Mouse (Mus musculus) spleen, postnatal 14 days (tissue): ENCODE measurements at regions not wholly inside any gene's neighbourhood (a gene's known extent, or its start where the extent isn't known, plus 50 kb on each side); places are given as distances from the start of the nearest gene placed in this dataset.

Experiments
- DNase-seq, 2 experiments: peaks; one replicate each; pipeline ENCODE4 v3.0.0; 2021 to 2022; ENCODE audit warnings: low spot score in 2 of 2

DNA sequence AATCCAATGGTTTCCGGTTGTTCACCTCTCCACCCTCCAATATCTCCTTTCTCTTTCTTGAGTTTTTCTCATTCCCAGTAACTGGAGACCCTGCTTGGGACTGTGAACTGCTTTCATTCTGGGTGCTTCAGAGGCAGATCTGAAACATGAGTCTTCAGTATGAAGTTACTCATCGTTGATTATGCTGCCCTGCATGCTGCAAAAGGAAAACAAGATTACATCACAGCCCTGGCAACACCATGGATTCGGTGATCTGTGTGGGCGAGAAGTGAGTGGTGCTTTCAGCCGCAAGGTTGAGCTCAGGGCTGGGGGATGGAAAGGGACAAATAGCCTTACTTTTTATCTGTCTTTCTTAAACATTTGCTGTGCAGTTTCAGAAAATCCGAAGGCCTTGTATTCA is 164.8 kb upstream of the Dpt start:
- DNase-seq: no peak

DNA sequence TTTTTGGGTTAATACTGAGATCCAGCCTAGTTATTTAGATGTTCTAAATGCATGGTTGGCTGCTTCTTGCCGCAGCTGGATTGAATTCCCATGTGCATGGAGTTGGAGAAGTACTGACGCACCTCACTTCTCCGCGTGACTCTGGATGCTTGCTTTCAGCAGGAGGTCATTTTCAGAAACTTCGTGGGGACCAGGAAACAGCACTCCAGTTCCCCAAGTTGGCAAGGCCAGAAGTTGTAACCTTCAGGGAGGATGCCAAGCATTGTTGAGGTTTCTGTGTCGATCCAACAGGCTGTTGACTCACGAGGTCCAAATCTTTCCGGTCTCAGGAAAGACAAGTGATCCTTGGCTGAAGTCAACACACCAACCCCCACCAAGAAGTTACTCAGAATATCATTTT is 167.6 kb upstream of the Dpt start:
- no peak for DNase-seq

DNA sequence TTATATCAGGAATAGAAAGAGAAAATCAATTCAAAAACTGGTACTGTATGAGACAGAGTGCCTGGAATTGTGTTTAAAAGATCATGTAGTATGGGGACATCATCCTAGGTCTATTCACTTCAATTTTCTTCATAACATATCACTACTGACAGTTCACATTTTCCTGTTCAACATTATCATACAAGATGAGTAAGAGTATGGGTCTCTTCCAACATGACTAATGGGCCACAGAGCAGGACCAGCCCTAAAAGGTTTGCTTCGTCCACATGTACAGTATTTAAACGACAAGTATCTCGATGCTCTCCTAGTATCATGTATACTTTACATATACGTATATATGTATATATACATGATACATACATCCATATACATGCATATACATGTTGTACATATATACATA is 164.8 kb upstream of the Atp1b1 start:
- DNase-seq: no peak

DNA sequence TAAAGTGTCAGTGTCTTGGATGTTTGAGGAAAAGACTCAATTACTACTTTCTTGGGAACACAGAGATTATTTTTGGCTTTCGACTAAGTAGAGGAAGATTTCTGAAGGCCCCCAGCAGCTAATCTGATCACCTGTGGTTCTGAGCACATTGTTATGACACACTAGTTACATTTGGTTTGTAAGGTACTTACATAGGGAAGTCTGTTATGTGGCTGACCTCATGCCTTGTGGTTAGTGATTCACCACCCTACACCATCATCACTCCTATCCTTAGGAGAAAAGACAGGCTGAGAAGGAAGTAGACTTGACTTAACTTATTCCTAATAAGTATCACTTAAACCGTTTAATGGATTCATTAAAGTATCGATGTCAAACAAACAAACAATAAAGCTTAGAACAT is 164.3 kb upstream of the Atp1b1 start:
- no peak for DNase-seq

DNA sequence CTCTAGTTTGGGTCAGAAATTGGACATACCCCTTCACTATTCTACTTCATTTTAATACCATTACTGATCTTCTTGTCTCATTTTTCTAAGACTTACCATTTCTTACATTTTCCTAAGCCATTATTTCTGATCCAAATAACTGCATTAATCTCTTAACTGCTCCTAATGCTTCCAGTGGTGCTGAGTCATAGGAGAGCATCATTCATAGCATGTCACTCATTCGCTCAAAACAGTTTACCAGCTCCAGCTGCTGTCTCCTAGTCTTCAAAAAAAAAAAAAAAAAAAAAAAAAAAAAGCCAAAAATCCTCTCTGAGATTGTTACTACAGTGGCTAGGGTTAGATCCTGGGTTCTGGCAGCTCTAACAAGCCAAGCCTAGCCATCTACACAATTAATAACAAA is 162.0 kb upstream of the Atp1b1 start:
- DNase-seq: no peak

DNA sequence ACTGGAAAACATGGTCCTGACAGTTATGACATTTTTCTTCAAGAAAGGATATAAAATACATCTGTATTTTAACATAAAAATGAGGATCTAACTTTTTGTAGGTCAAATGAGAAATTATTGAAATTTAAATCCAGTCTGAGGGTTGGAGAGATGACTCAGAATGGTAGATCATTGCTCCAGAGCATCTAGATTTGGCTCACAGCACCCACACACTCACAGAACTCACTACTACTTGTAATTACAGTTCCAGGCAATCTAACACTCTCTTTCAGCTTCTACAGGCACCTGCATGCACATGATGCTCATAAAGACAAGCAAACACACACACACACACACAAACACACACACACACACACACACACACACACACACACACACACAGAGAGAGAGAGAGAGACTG is 159.7 kb upstream of the Atp1b1 start:
- DNase-seq: no peak

DNA sequence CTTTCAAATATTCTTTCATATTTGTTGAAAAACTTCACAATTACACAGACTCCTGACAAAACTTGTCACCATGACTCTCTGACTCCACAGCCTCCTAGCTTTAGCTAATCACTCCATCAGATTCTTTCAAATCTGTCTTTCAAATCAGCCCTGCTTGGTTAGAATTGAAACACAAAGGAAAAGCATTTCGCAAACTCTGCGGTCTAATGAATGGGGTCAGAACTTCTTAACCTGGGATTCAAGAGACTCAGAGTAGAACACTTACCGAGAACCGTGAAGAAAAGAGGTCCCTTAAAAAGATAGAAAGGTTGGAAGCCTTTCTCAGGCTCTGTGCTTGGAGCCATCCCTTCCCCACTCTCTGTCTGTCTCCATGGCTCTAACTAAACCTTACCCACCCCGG is 148.9 kb upstream of the Atp1b1 start:
- DNase-seq: no peak

DNA sequence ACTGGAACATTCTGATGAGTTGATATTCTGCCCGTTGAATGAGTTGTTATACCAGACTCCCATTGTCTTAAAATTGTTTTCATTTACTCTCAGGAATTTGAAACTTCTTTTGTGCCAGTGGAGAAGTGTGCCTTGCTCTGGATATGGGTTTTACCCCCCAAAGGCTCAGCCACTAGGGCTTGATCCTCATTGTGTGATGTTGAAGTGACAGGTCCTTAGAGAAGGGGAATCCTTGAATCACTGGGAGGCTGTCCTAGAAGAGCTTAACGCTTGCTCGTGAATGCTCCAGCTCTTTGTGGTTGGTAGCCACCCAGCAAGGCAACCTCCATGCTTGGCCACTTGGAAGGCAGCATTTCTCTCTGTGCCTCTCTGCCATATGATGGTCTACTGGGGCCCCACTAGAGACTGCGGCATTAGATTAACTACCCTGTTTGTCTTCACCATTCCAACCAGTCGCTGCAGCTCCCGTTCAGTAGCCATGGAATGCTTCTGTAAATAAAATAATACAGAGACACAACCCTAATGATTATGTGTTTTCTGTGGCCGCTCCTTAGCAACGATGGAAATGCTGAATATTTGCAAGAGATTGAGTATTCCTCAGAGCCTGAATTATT is 148.1 kb upstream of the Atp1b1 start:
- DNase-seq: no peak

DNA sequence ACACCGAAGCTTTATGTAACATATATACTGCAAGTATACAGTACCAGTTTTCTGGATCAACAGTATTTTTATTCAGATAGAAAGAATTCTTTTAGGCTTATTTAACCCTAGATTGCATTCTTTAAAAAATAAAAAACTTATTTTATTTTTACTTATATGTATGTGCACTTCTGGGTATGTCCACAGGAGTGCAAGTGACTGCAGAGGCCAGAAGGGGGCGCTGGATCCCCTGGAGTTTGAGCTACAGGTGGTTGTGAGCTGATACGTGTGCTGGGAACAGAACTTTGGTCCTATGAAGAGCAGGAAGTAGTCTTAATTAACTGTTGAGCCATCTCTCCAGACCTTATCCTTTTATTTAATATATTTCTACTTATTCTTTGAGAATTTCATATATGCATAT is 145.3 kb upstream of the Atp1b1 start:
- no peak for DNase-seq

DNA sequence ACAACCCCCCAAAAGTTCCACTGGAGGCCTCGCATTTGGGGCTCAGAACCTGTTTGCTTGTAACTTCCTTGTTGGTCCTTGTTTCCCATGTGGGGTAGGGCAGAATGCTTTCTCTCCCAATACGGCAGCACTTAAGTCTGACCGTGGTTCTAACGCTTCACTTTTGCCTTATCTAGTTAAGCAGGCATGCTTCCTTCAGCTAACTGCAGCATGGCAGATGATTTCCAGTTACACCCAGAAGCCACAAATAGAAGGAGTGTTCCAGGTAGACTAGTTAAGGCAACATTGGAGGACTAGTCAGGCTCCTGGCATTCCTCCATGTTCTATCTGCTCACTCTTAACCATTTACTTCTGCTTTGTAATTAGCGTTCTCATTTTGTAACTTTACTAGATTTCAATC is 144.4 kb upstream of the Atp1b1 start:
- DNase-seq: no peak

DNA sequence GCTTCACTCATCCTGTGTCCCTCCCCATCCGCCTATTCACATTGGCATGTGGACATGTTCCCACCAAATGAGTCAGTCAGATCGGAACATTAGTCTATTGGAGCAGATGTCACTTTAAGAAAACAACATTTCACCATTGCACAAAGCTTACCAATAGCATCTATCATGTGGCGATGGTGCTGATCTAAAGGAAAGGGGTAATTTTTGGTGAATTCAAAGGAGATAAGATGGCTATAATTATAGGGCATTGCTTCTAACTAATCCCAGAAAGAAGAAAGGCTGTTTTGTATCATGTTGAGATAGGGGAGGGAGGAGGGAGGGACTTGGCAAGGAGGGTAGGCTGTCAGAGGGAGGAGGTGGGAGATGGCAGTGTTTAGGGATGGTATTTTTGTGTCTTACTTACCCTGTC is 132.1 kb upstream of the Atp1b1 start:
- no peak for DNase-seq

DNA sequence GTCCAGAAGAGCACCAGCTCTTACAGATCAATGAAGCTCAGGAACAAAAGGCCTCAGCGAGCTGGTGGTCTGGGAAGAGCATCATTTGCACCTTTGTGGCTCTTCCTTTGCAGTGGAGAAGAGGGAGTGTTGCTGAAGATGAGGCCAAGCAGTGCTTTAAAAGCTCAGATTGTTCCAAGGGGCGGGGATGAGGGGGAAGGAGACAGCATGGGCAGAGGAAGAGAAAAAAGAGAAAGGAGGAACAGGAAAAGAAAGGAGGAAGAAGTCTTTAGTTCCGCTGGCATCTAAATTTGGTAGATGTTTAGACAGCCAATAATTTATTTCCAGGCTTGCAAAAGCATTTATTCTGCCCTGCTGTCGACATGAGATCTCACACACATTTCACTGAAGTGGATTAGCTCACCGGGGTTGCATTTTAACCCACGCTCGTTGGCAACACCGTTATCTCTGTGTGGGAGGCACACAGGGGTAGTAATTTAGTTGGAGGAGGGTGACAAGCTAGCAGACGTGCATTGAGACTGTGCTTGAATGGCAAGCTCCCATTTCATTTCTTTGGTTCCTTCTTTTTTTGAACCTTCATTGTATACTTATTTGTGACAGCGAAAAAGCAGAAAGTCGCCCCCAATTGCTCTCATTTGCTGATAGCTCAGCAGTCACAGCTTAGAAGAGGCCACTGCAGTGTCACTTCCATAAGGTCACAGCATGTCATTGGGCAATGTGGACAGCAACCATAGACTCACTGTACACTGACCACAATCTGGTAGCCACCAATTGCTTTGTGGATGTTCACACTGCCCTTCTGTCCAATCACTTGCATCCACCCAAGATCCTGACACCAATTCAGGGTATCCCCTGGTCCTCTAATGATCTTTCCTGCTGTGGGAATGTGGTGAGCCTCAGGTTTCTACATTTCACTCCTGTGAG is 128.2 kb upstream of the Atp1b1 start:
- DNase-seq: no peak

DNA sequence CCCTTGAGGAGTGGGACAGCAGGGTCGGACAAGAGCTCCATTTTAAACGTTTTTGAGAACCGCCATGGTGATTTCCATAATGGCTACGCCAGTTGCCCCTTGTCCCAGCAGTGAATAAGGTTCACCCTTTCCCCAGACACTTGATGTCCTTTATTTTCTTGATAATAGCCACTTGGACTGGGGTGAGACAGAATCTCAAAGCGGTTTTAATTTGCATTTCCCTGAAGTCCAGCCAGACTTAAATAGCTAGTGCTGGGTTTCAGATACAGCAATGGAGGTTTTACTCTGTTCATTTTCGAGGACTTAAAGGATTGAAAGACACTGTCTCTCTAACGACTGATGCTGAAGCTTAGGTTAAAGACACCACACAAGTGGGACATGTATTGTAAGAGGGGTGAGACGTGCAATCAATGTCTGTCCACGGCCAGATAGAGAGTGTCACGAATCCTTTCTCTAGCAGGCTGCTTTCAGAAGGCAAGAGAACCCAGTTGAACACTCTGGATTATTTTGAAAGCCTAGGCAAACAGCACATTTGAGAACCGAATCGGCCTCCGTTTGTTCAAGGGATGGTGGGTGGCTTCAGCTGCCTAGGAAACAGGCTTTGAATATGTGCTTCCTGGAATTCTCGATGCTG is 118.8 kb upstream of the Atp1b1 start:
- no peak for DNase-seq

DNA sequence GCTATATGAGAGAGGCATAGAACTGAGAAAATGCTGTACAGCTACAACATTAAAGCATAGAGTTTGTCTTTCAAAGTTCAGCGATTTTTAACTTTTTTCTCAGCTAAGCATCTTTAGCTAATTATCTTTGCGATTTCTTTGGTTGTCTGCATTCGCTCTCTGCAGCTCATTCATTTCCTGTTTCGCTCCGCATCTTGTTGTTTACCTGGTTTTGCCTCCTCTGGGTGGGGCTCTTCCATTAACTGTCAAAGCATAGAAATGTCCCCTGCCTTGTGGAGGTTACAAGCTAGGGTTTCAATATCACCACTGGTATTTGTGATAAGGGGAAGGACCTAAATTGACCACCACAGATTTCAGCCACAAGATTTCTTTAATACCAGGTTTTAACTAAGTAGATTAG is 115.5 kb upstream of the Atp1b1 start:
- DNase-seq: no peak

DNA sequence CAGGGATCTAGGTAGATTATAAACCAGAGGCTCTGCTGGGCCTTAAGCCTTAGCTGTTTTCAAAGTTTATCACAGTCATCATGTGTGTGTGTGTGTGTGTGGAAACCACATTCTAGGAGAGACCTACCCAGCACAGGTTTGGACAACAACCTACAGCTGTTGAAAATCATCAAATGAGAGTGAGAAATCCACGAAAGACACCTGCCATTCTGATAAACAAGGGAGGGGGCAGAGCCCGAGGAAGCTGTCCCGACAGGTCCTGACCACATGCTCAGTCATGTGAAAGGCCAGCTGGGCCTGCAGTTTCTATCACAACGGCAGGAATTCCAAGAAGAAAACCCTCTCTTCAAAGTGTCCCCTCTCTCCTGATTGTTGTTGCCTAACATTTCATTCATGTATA is 114.0 kb upstream of the Atp1b1 start:
- DNase-seq: no peak

DNA sequence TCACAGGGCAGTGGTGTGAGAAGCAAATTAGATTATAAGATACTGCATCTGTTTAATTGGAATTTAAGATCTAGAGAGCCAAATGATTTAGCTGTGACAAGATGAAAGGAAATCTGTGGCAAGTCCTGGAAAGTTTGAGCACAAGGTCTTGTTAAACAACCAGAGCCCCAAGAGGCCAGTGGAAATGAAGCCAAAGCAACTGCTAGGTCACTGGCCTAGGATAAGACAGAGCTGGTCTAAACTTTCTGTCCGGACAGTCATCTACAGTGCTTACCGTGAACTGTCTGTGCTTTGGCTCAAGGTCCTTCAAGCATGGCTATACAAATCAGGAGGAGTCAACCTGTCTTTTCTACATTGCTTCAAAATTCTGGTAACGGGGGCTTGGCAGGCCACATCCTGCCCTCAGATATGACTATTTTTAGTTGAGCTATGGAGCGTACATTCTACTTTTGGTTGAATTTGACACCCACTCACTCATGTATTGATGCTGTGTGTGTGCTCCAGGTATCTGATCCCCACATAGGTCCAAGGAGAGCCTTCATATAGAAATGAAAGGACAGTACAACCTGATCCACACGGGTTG is 113.4 kb upstream of the Atp1b1 start:
- DNase-seq: no peak

DNA sequence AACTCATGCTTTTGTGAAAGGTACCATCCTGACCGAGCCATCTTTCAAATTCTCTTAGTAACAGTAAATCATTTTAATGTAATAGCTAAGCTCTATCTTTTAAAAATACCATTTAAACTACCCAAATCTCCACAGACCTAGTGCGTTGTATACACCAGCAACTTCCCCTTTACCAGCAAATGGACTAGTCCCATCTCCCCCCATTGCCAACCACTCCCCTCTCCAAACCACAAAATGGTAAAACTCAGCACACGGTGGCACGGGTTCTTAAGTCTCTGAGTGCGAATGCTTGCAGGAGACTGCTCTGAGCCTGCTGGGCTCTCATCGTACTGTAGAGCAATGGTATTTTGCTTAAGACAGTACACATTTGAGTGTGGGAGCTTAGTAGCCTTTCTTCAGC is 106.7 kb upstream of the Atp1b1 start:
- no peak for DNase-seq

DNA sequence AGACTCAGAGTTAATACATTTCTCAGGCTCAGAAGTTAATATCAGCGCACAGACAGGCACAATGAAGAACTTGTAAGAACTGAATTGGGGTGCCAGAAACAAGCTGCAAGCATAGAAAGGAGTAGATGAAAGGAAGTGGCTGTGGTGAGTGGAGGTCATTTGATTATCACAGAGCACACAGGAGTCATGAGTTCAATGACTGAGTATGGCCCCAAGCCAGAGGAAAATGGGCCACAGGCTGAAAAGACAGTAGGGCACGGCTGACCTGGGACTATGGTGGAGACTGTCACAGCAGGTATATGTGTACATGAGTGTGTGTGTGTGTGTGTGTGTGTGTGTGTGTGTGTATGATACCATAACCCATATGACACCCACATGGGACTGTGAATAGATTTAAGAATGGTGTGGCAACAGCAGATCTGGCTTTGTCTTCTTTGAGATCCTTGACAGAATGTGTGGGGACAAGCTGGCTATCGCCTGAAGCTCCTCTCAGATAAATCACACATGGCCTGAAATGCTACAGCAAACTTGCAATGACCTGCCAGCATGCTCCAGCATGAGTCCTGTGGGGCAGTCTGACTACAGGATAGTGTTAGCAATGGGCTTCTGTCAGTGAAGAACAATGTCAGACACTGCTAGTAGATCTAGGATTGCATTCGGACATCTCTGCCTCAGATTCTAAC is 101.5 kb upstream of the Atp1b1 start:
- DNase-seq: no peak

DNA sequence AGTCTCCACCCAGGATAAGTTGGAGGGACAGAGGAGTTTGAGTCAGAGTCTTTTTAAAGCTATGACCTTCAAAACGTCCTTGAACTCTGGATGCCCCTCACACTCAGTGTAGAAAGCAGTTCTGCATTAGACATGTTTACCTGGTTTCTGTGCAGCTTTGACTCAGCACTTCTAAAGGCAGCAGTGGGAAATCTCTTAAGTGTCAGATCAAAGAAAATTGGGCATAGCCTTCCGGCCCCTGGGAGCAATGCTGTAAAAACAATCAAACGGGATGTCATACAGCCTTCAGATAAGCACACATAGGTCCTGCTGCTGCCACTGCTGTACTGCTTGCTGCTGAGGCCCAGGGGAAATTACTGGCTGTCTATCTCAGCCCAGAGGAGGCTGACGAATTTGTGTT is 94.5 kb upstream of the Atp1b1 start:
- no peak for DNase-seq

DNA sequence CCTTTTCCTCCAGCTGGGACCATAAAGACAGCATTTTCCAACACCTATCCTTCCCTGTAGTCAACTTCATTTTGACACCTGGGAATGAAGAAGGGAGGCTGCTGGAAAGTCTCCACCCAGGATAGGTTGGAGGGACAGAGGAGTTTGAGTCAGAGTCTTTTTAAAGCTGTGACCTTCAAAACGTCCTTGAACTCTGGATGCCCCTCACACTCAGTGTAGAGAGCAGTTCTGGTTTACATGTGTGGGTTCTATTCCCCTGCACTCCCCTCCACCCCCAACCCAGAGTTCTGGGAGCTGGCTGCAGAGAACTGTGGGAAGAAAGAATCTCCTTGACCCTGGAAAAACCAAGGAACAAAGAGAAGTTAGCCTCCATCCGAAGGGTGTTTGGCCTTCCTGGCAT is 92.9 kb upstream of the Atp1b1 start:
- DNase-seq: no peak

DNA sequence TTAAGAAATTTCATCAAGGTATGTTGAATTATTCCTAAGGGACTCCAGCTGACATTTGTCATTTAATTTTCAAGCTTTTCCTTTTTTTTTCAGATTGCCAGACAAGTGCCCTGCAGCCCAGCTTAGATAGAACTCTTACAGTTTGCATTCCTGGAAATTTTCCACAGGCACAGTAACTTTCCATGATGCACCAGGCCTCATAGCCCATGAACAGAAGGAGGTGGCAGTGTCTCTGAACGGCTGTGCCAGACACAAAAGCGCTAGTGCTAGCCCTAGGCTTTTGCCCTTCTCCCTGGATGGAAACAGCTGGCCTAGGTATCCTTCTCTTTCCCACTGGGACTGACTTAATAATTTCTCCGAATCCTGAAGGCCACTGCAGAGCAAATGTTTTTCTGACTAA is 92.4 kb upstream of the Atp1b1 start:
- DNase-seq: no peak

DNA sequence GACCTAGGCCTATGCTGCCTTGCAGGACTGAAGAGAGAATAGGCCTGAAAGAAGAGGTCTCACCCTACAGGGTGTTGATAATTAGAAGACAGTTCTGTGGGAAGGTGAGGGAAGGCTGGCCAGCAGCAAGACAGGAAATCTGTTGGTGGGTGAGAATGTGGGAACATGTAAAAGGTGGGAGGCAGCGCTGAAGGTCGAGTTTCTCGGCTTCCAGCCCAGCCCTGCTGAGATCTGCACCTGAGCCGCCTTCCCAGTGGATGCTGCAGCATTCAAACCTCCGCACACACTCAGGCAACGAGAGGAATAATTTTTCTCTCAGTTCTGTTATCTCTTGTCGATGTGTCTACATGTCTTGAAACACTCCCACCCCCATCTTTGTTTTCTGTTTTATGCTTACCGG is 89.9 kb upstream of the Atp1b1 start:
- DNase-seq: no peak
